Comparison of ENCODE assay signal across 10 mouse cellular contexts in genomic region chr7:98778929-98779328, GRCm38 (mm10). TPM values are rescaled to one million over a fixed set of nuclear protein-coding genes. Genes with fewer than 3 reads are reported as not detected.
DNase-seq lines count a peak whose midpoint lies in the region; ATAC-seq and TF ChIP-seq lines count a peak whose summit lies in the region.
"Had no signal": no experiment of that assay in that cellular context is flagged by ENCODE, and none has a peak within 500 bp of the region (broad histone marks: within the 10 kb centered on the region; RNA-seq: fewer than 3 reads in every experiment).

No protein-coding gene starts in this region.

- no peak overlapping the region for H3K4me2 ChIP-seq in kidney, embryonic 14.5 days (replicated peaks; ENCODE audit: low read depth, low read length)
- H3K4me2 ChIP-seq: embryonic facial prominence, embryonic 13.5 days; neural tube, embryonic 13.5 days had no signal

- intact Hi-C loops in heart, adult 2 months (cut with DNase I): loop anchor here (1.0 to 10.0 kb wide), 4 partner anchors 36 to 298 kb away; no protein-coding TSS in a partner anchor

- 0 out of 2 replicates have a peak, but pooled peaks have one; percentile 57 for TF ChIP-seq EP300 in heart, adult 2 months (IDR thresholded peaks at IDR 0.05; ENCODE audit: insufficient read depth, low read depth, low read length)

- H3K4me3 ChIP-seq in cortical plate, adult 2 months (ENCODE audit: insufficient read depth, low read length): no peak overlapping the region
- no peak overlapping the region for H3K4me3 ChIP-seq in heart, adult 2 months
- H3K4me3 ChIP-seq in kidney, embryonic 14.5 days (ENCODE audit: low read length): no peak overlapping the region
- H3K4me3 ChIP-seq: embryonic facial prominence, embryonic 13.5 days; neural tube, embryonic 13.5 days had no signal

- no peaks in the 10 kb centered on the region for H3K79me2 ChIP-seq in heart, adult 2 months (replicated peaks; ENCODE audit: control insufficient read depth, insufficient read depth, low read length)

- TF ChIP-seq CTCF in cortical plate, adult 2 months (IDR thresholded peaks at IDR 0.05; ENCODE audit: extremely low read depth, insufficient read depth, low read length): peak; percentile 76
- TF ChIP-seq CTCF in heart, adult 2 months (IDR thresholded peaks at IDR 0.05): peak; percentile 94

- no peak overlapping the region for H3K27ac ChIP-seq in cortical plate, adult 2 months (ENCODE audit: insufficient read depth, low read length)
- no peak overlapping the region for H3K27ac ChIP-seq in heart, adult 2 months
- no peak overlapping the region for H3K27ac ChIP-seq in kidney, embryonic 14.5 days (ENCODE audit: low read depth, low read length)
- H3K27ac ChIP-seq: embryonic facial prominence, embryonic 13.5 days; neural tube, embryonic 13.5 days had no signal

- H3K27me3 ChIP-seq in heart, adult 2 months (ENCODE audit: control insufficient read depth, insufficient read depth, low read length): no peaks in the 10 kb centered on the region
- no peaks in the 10 kb centered on the region; the same call in 1 of the 2 replicates for H3K27me3 ChIP-seq in kidney, embryonic 14.5 days (ENCODE audit: control insufficient read depth, insufficient read depth, low read length)
- H3K27me3 ChIP-seq: embryonic facial prominence, embryonic 13.5 days had no signal

- no peaks in the 10 kb centered on the region for H3K4me1 ChIP-seq in cortical plate, adult 2 months (ENCODE audit: control insufficient read depth, insufficient read depth, low read length)
- peaks cover 2% of the 10 kb centered on the region for H3K4me1 ChIP-seq in heart, adult 2 months (ENCODE audit: control insufficient read depth, insufficient read depth, low read length)
- peaks cover 23% of the 10 kb centered on the region for H3K4me1 ChIP-seq in kidney, embryonic 14.5 days (ENCODE audit: control insufficient read depth, insufficient read depth, low read length)

- ATAC-seq in kidney, embryonic 14.5 days (ENCODE audit: low FRiP score, low TSS enrichment): peak; percentile 56

- H3K9ac ChIP-seq in heart, adult 2 months (ENCODE audit: low read depth, low read length): no peak overlapping the region
- no peak overlapping the region for H3K9ac ChIP-seq in kidney, embryonic 14.5 days (ENCODE audit: low read depth, low read length)
- H3K9ac ChIP-seq: embryonic facial prominence, embryonic 13.5 days; neural tube, embryonic 13.5 days had no signal

- no peaks in the 10 kb centered on the region for H3K9me3 ChIP-seq in kidney, embryonic 14.5 days (ENCODE audit: control insufficient read depth, low read length)
- H3K9me3 ChIP-seq: embryonic facial prominence, embryonic 13.5 days; neural tube, embryonic 13.5 days had no signal

- H3K36me3 ChIP-seq in heart, adult 2 months (ENCODE audit: control insufficient read depth, insufficient read depth, low read length): no peaks in the 10 kb centered on the region
- H3K36me3 ChIP-seq in kidney, embryonic 14.5 days (ENCODE audit: control insufficient read depth, insufficient read depth, low read length): no peaks in the 10 kb centered on the region
- H3K36me3 ChIP-seq: embryonic facial prominence, embryonic 13.5 days; neural tube, embryonic 13.5 days had no signal

- DNase-seq in 416B (ENCODE audit: low read depth): peak; percentile 66
- DNase-seq in T-cell, adult 2 months (ENCODE audit: low spot score): peak; percentile 51
- DNase-seq in heart, adult 2 months: peak; percentile 77 to 83
- peak; percentile 73 for DNase-seq in liver
- DNase-seq in ovary, postnatal 14 days (ENCODE audit: low spot score): peak; percentile 54
- DNase-seq in thymus, postnatal 14 days: peak; percentile 76

- no peak for TF ChIP-seq POLR2A in cortical plate, adult 2 months (IDR thresholded peaks at IDR 0.05; ENCODE audit: extremely low read depth, insufficient read depth, low read length)
- no peak for TF ChIP-seq POLR2A in heart, adult 2 months (IDR thresholded peaks at IDR 0.05; ENCODE audit: insufficient read depth, low read depth, low read length)

- WGBS in heart, adult 2 months: 10% methylated on average over 5 of the region's 5 CpGs
- 12% methylated on average over 5 of the region's 5 CpGs for WGBS in kidney, embryonic 14.5 days

RNA-seq across cellular contexts. Expression of gene Wnt11, which starts 56.0 kb away (rescaled TPM):
- polyA plus RNA-seq in cortical plate, adult 2 months (2012; rRNA removed): 0.69 and 0.78 TPM in 2 replicates
- total RNA-seq in heart, adult 2 months (2021): 1 to 10 TPM; 4.8 to 7.3 TPM
- 6.2 and 9.0 TPM in 2 replicates for polyA plus RNA-seq in heart, adult 2 months (2012; rRNA removed)
- polyA plus RNA-seq in kidney, embryonic 14.5 days (2014; fragmentation: Nextera tagmentation; extraction: Ambion mirVana): 41.6 and 45.3 TPM in 2 replicates
